Mouse (Mus musculus): ENCODE measurements around the gene Gm12695.

- no peak for TF ChIP-seq CTCF (IDR thresholded peaks at IDR 0.05; ENCODE audit: low read depth)
- no peak for TF ChIP-seq EP300 (optimal IDR thresholded peaks at IDR 0.05)
Measured at GRCm38 (mm10) chr4:96722301-96722700, 62.7 kb downstream of the Gm12695 start.

All from stomach, postnatal 0 days (tissue).